Mouse (Mus musculus): ENCODE data around the gene Hps4.

DNA sequence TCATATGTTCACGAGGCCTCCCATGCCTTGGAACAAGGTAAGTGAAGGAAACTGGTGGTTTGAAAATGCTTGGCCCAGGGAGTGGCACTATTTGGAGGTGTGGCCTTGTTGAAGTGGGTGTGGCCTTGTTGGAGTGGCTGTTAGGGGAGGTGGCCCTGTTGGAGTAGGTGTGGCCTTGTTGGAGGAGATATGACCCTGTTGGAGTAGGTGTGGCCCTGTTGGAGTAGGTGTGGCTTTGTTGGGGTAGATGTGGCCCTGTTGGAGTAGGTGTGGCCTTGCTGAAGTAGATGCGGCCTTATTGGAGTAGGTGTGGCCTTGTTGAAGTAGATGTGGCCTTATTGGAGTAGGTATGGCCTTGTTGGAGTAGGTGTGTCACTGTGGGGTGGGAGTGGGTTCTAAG is 43.1 kb downstream of the Hps4 start:
- no peak for TF ChIP-seq CTCF (conservative IDR thresholded peaks at IDR 0.05; ENCODE audit: insufficient read depth, insufficient read length, low read depth, low read length)
- no peak for TF ChIP-seq POLR2A (IDR thresholded peaks at IDR 0.05; ENCODE audit: low read depth, low read length)

Data from kidney, adult 2 months (tissue).